Mouse (Mus musculus) c-Kit-negative CD71-positive TER-119-positive erythroid progenitor cells, embryonic 14.5 days (primary cell): ENCODE measurements around the gene Pja2.
"Not testable (repeated sequence)": the region's sequence is repeated elsewhere in the genome, so short reads cannot be mapped to it uniquely, and the experiment has no call there.

Source experiments
- DNase-seq: peaks from one replicate; pipeline ENCODE4 v3.0.0-alpha.2; 2013; ENCODE audit warnings: low read depth, low spot score

The Pja2 gene

DNA sequence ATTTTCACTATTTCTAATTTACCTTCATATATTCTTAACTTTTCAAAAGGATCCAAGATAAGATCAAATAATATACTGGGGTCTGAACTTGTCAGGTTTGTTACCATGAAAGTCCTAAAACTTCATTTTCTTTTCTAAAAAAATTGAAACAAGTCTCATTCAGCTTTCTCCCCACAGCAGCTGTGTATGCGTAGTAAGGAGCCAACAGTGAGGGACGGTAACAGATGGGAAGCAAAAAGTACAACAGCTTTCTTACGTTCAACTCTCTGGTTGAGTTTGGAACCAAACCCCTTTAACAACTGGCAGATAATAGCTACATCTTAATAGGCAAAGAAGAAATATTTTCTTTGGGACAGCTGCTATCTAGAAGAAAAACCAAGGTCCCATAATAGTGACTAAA lies 50.3 kb downstream of the Pja2 start:
- DNase-seq = not testable (repeated sequence)

GRCm38 (mm10) chr17:64277649-64278212 lies 54.0 kb downstream of the Pja2 start:
- no peak for DNase-seq

- no peak for DNase-seq
These were observed 55.0 kb downstream of the Pja2 start for GRCm38 (mm10) chr17:64276666-64277065.

DNA sequence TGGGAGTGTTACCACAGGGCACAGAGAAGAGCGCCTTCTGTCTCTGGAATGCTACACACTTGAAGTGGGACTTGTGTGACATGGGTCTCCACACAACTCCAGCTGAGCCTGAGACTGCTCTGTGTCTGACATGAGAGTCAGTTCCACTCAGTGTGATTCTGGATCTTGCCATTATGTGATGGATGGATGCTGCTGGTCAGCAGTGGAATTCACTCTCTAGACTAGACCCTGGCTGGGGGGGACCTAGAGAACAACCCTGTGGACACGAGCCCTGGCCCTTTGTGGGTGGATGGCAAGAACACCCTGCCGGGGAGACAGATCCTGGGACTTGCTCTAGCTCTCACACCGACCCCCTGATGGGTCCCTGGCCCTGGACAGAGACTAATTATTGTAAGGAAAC lies 56.5 kb downstream of the Pja2 start:
- no peak for DNase-seq

DNA sequence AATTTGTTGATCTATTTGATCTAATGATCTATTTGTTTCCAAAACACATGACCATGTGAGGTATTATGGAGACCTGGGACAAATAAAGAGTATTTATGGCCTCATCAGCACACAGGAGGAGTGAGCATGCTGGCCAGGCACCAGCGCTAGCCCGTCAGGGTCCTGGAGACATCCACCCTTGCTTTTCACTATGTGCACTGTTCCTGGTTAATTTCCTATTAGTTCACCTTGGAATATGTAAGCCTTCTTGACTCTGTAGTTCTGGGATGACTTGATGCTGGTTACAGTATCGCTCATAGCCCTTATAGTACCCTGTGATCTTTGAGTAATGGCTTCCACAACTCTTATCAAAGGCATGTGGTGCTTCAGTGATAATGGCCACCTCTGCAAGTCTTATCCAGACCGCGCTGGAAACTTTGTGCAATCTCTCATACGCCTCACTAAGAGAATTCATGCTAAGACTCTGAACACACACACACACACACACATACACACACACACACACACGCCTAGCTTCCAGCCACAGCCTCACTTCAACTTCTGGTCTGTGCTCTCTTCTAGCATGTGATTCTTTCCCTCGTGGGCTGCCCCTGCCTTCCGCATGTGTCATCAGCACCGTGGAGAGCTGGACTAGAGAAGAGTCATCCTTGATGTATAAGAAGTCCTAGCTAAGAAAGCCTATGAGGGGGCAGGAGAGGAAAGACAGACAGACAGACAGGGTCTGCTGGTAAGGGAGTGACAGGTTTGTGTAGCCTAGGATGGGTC lies 57.2 kb downstream of the Pja2 start:
- DNase-seq = no peak

- no peak for DNase-seq
These were observed 71.1 kb downstream of the Pja2 start for GRCm38 (mm10) chr17:64260571-64260970.

DNA sequence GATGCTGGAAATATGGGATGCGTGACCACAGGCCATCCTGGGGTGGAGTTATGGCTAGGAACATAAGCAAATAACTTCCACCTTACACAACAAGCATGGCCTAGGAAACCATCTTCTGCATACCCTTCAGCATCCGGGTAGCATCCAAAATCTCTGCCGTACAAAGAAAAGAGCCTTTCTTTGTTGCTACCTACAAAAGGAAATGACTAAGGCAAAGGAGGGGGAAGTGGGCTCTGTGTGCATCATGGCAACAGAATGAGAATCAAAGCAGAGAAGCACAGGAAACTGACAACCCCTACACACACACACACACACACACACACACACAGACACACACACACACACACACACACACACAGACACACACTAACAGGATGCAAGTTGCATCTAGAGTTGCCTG lies 83.5 kb downstream of the Pja2 start:
- no peak for DNase-seq

DNA sequence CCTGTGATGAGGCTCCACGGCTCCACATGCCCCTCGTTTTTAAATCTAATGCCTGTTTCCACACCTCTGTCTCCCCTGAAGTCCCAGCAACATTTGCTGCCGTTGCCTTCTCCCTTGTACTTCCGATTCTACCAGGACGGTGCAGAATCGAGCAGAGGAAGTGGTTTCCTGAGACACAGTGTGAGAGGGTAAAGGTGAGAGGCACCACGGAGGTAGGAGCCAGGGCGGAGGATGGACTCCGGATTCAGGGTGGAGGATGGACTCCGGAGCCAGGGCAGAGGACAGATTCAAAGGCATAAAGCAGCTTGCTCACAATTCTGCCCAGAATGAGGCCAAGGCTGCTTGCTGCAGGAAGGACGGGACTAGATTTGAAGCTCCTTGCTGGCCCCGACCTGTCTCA lies 88.8 kb downstream of the Pja2 start:
- no peak for DNase-seq

DNA sequence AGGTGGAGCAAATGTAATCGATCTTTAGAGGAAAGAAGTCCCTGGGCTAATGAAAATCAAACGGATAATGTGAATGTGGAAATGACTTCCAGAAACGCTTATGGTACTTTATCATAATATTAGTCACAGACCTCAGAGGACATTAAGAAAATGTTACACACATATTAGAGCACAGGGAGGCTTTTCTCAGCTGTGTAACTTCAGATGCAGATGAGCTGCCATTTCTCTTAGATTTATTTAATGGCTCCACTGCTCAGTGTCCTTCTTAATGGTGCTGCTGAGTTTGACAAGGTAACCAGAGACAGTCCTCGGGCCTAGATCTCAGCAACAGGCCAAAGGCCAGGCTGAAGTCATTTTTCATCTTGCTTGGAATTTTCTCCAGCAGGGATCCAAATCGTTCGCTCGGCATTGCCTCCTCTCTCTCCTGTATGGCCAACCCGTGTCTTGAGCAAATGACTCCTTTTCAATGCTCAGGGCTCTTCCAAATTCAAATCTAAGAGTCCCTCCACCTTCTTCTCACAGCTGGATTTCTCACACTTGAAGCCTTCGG lies 89.3 kb downstream of the Pja2 start:
- DNase-seq = no peak

- no peak for DNase-seq
These were observed 90.0 kb downstream of the Pja2 start for GRCm38 (mm10) chr17:64241544-64242292.

DNA sequence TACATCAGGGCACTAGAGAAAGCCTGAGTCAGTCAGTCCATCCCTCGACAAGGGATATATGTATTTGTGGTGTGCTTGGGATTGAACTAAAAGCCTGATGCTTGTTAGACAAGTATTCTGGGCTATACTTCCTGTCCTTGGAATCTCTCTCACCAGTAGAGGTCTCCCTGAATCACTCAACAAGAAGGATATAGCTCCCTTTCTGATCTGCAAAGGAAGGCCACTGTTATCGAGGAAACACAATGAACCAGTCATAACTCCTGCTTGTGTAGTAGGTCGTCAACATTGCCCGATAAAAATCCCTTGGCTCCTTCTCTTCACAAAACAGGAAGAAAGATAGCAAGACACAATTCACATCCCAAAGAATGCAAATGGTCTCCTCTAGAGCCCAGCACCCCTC lies 99.6 kb downstream of the Pja2 start:
- no peak for DNase-seq

DNA sequence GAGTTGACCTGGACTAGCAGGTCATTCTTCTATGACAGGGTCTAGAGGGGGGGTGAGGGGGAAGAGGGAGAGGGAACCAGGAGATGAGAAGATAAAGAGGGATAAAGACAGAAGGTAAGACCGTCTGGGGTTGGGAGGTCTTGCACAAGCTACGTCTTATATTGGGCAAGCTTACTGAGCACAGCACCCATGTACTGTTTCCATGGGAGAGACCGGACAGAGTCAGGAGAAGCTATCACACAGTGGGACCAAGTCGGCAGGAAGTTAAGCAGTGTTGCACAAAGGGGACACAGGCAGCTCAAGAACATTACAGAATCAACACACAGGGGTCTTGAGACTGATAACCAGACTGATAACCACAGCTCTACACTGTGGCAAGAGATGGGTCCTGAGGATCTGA lies 100.1 kb downstream of the Pja2 start:
- DNase-seq = not testable (repeated sequence)

DNA sequence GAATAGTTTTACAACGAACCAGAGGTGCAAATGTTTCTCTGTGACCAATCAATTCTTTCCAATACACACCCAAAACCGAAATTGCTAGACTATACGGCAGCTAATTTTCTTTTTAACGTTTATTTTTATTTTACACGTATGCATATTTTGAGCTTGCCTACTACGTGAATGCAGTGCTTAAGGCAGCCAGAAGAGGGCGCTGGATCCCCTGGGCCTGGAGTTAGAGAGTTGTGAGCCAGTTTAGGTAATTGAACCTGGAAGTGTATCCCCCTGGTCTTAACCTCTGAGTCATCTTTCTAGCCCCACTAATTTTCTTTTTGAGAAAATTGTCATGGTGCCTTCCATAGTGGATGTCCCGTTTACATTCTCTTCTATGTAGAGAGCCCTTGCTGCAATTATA lies 100.5 kb downstream of the Pja2 start:
- no peak for DNase-seq
